In the genomic region with DNA sequence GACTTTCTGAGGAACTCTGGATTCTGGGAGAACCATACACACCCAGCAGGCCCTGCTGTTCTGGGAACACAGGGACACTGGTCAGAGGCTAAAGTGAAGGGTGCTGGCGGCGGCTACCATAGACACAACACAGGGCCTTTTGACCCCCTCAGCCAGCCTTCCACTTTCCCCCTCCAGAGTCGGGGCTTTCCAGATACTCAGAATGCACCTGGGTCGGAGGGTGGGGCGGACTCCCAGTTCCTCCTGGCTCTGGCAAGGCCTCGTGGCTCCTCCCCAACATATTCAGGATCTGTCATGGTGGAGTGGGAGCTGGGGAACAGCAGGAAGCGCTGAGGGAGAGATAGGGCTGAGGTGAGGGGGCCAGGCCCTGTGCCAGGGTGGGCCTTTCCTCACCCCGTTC, we compare ENCODE assay signal across 20 mouse cellular contexts. TPM values are rescaled to one million over a fixed set of nuclear protein-coding genes. Genes with fewer than 3 reads are reported as not detected.
DNase-seq lines count a peak whose midpoint lies in the region; ATAC-seq and TF ChIP-seq lines count a peak whose summit lies in the region.
"Had no signal": no experiment of that assay in that cellular context is flagged by ENCODE, and none has a peak within 500 bp of the region (broad histone marks: within the 10 kb centered on the region; RNA-seq: fewer than 3 reads in every experiment).

No protein-coding gene starts in this region.

- H3K9ac ChIP-seq in hindbrain, embryonic 13.5 days, result no peak overlapping the region
- no peak overlapping the region for H3K9ac ChIP-seq in midbrain, embryonic 11.5 days (ENCODE audit: low read length)
- H3K9ac ChIP-seq in midbrain, embryonic 16.5 days (ENCODE audit: low read depth, low read length), result no peak overlapping the region
- H3K9ac ChIP-seq in CH12.LX (ENCODE audit: insufficient read depth, low read depth), result no peak overlapping the region
- H3K9ac ChIP-seq in liver, embryonic 13.5 days, result peak overlapping the region; percentile 41; the same call in 1 of the 2 replicates
- H3K9ac ChIP-seq: embryonic facial prominence, embryonic 13.5 days; forebrain, embryonic 12.5 days; forebrain, postnatal 0 days; hindbrain, embryonic 14.5 days had no signal

- H3K36me3 ChIP-seq in hindbrain, embryonic 10.5 days, result no peaks in the 10 kb centered on the region
- H3K36me3 ChIP-seq in hindbrain, embryonic 13.5 days, result no peaks in the 10 kb centered on the region
- H3K36me3 ChIP-seq in midbrain, embryonic 11.5 days (ENCODE audit: control insufficient read depth, insufficient read depth, low read length), result no peaks in the 10 kb centered on the region
- H3K36me3 ChIP-seq in midbrain, embryonic 16.5 days (ENCODE audit: control insufficient read depth, insufficient read depth, low read length), result no peaks in the 10 kb centered on the region
- peaks cover 17 to 93% of the 10 kb centered on the region in 2 experiments for H3K36me3 ChIP-seq in CH12.LX (replicated peaks in 1 of 2; ENCODE audit: control insufficient read depth in 1 of 2, insufficient read depth in 1 of 2, low read length in 1 of 2)
- peaks cover 55% of the 10 kb centered on the region for H3K36me3 ChIP-seq in liver, embryonic 13.5 days
- H3K36me3 ChIP-seq: embryonic facial prominence, embryonic 13.5 days; forebrain, embryonic 12.5 days; heart, embryonic 10.5 days had no signal

- no peak overlapping the region for H3K4me3 ChIP-seq in hindbrain, embryonic 10.5 days
- no peak overlapping the region for H3K4me3 ChIP-seq in hindbrain, embryonic 13.5 days
- H3K4me3 ChIP-seq in midbrain, embryonic 11.5 days (ENCODE audit: low read depth, low read length), result no peak overlapping the region
- no peak overlapping the region for H3K4me3 ChIP-seq in midbrain, embryonic 16.5 days (ENCODE audit: low read depth, low read length)
- H3K4me3 ChIP-seq in CH12.LX (replicated peaks in 1 of 3; ENCODE audit: low read depth in 2 of 3, low read length in 2 of 3, poor library complexity in 1 of 3), result peak overlapping the region in 1 of 3 experiments; percentile 4
- H3K4me3 ChIP-seq in liver, embryonic 13.5 days (replicated peaks), result no peak overlapping the region
- H3K4me3 ChIP-seq: embryonic facial prominence, embryonic 13.5 days; forebrain, embryonic 12.5 days; heart, embryonic 10.5 days had no signal

- no peak for TF ChIP-seq CTCF in CH12.LX (conservative IDR thresholded peaks at IDR 0.05 in 1 of 2, IDR thresholded peaks at IDR 0.05 in 1 of 2; ENCODE audit: low read depth in 2 of 2, low read length in 2 of 2)

- TF ChIP-seq EP300 in CH12.LX (IDR thresholded peaks at IDR 0.05; ENCODE audit: low read length), result peak; percentile 83

- 0 out of 2 replicates have a peak, but pooled peaks have one; percentile 0 for TF ChIP-seq POLR2A in CH12.LX (IDR thresholded peaks at IDR 0.05; ENCODE audit: low read depth, low read length)

- H3K4me2 ChIP-seq in hindbrain, embryonic 13.5 days, result no peak overlapping the region
- no peak overlapping the region for H3K4me2 ChIP-seq in midbrain, embryonic 11.5 days
- no peak overlapping the region for H3K4me2 ChIP-seq in midbrain, embryonic 16.5 days (ENCODE audit: low read length)
- H3K4me2 ChIP-seq in CH12.LX (ENCODE audit: insufficient read depth, low read depth, poor library complexity, severe bottlenecking), result peak overlapping the region; percentile 80
- H3K4me2 ChIP-seq in liver, embryonic 13.5 days, result no peak overlapping the region
- H3K4me2 ChIP-seq: embryonic facial prominence, embryonic 13.5 days; forebrain, embryonic 12.5 days; hindbrain, embryonic 14.5 days had no signal

- no peak for TF ChIP-seq RAD21 in CH12.LX (IDR thresholded peaks at IDR 0.05; ENCODE audit: low read depth, low read length)

- peaks cover 35% of the 10 kb centered on the region for H3K4me1 ChIP-seq in hindbrain, embryonic 10.5 days (replicated peaks)
- peaks cover 11% of the 10 kb centered on the region; the same call in 1 of the 2 replicates for H3K4me1 ChIP-seq in hindbrain, embryonic 13.5 days (replicated peaks)
- H3K4me1 ChIP-seq in midbrain, embryonic 11.5 days (ENCODE audit: control insufficient read depth, insufficient read depth, low read length), result no peaks in the 10 kb centered on the region
- H3K4me1 ChIP-seq in midbrain, embryonic 16.5 days (ENCODE audit: control insufficient read depth, insufficient read depth, low read length), result no peaks in the 10 kb centered on the region
- peaks cover 73 to 96% of the 10 kb centered on the region in 2 experiments for H3K4me1 ChIP-seq in CH12.LX (ENCODE audit: control insufficient read depth in 1 of 2, insufficient read depth in 2 of 2)
- peaks cover 98% of the 10 kb centered on the region for H3K4me1 ChIP-seq in liver, embryonic 13.5 days (replicated peaks)
- H3K4me1 ChIP-seq: embryonic facial prominence, embryonic 13.5 days had no signal

- H3K27ac ChIP-seq in hindbrain, embryonic 10.5 days, result peak overlapping the region; percentile 53; the same call in 1 of the 2 replicates
- H3K27ac ChIP-seq in hindbrain, embryonic 13.5 days, result no peak overlapping the region
- H3K27ac ChIP-seq in midbrain, embryonic 11.5 days (ENCODE audit: low read depth, low read length), result no peak overlapping the region
- no peak overlapping the region for H3K27ac ChIP-seq in midbrain, embryonic 16.5 days (ENCODE audit: low read length)
- H3K27ac ChIP-seq in CH12.LX (ENCODE audit: insufficient read depth, low read depth), result peak overlapping the region; percentile 12; the same call in 1 of the 2 replicates
- H3K27ac ChIP-seq in liver, embryonic 13.5 days, result peak overlapping the region; percentile 66
- H3K27ac ChIP-seq: embryonic facial prominence, embryonic 13.5 days; forebrain, embryonic 12.5 days; heart, embryonic 10.5 days; hindbrain, embryonic 14.5 days had no signal

- in situ Hi-C loops in CH12.LX (cut with MboI; ENCODE audit: low pct_ligation_motif_present, low pct_unique_long_range_greater_than_20kb, low sequenced_read_pairs), result no loop called here

- no peak for DNase-seq in hindbrain, embryonic 10.5 days (ENCODE audit: low spot score)
- DNase-seq in midbrain, embryonic 11.5 days (ENCODE audit: low spot score, missing footprints), result peak; percentile 60
- DNase-seq in CH12.LX (ENCODE audit: extremely low read depth), result no peak
- DNase-seq in liver, embryonic 13.5 days, result no peak
- no peak for DNase-seq in ovary, adult 18-20 months (ENCODE audit: low spot score)
- DNase-seq in urinary bladder, postnatal 4 days (ENCODE audit: low spot score in 2 of 2), result no peak
- DNase-seq: adrenal gland, postnatal 14 days; cerebellum, adult 11-12 months; cerebellum, adult 9-10 months; cerebellum, postnatal 25 days; forebrain, postnatal 0 days; gastrocnemius, postnatal 25 days; heart, postnatal 4 days had no signal

- H3K27me3 ChIP-seq in hindbrain, embryonic 10.5 days (ENCODE audit: insufficient read depth, poor library complexity, severe bottlenecking), result peaks cover 31% of the 10 kb centered on the region
- no peaks in the 10 kb centered on the region for H3K27me3 ChIP-seq in hindbrain, embryonic 13.5 days
- no peaks in the 10 kb centered on the region for H3K27me3 ChIP-seq in midbrain, embryonic 11.5 days (ENCODE audit: control insufficient read depth, insufficient read depth, low read length)
- H3K27me3 ChIP-seq in midbrain, embryonic 16.5 days (ENCODE audit: control insufficient read depth, insufficient read depth, low read depth, low read length), result no peaks in the 10 kb centered on the region
- H3K27me3 ChIP-seq in CH12.LX (replicated peaks), result no peaks in the 10 kb centered on the region
- H3K27me3 ChIP-seq in liver, embryonic 13.5 days, result peaks cover 32% of the 10 kb centered on the region

- H3K79me2 ChIP-seq in CH12.LX (replicated peaks; ENCODE audit: control insufficient read depth, extremely low read depth, insufficient read depth, poor library complexity, severe bottlenecking), result peaks cover 30% of the 10 kb centered on the region

- dilution Hi-C loops in CH12.LX (cut with MboI; ENCODE audit: extremely low pct_ligation_motif_present, extremely low pct_unique_long_range_greater_than_20kb, low sequenced_read_pairs), result no loop called here

- no peak for ATAC-seq in hindbrain, embryonic 13.5 days (ENCODE audit: low FRiP score)
- no peak for ATAC-seq in midbrain, embryonic 11.5 days (ENCODE audit: low FRiP score)
- ATAC-seq in midbrain, embryonic 16.5 days, result no peak
- no peak for ATAC-seq in liver, embryonic 13.5 days (ENCODE audit: low read depth)
- ATAC-seq: activated CD4-positive, CD25-positive, alpha-beta regulatory T cell, adult 4 months; forebrain, postnatal 0 days had no signal

- H3K9me3 ChIP-seq in hindbrain, embryonic 10.5 days, result no peaks in the 10 kb centered on the region
- no peaks in the 10 kb centered on the region for H3K9me3 ChIP-seq in hindbrain, embryonic 13.5 days
- H3K9me3 ChIP-seq in midbrain, embryonic 11.5 days (ENCODE audit: control insufficient read depth, low read length), result no peaks in the 10 kb centered on the region
- no peaks in the 10 kb centered on the region for H3K9me3 ChIP-seq in midbrain, embryonic 16.5 days (replicated peaks; ENCODE audit: control insufficient read depth, low read length, poor library complexity, severe bottlenecking)
- no peaks in the 10 kb centered on the region for H3K9me3 ChIP-seq in CH12.LX (replicated peaks; ENCODE audit: low read length)
- no peaks in the 10 kb centered on the region for H3K9me3 ChIP-seq in liver, embryonic 13.5 days (replicated peaks)
- H3K9me3 ChIP-seq: embryonic facial prominence, embryonic 13.5 days; forebrain, embryonic 12.5 days; heart, embryonic 10.5 days had no signal

- 81% methylated on average over 8 of the region's 8 CpGs for WGBS in hindbrain, embryonic 10.5 days
- WGBS in hindbrain, embryonic 13.5 days, result 78% methylated on average over 8 of the region's 8 CpGs
- 76% methylated on average over 8 of the region's 8 CpGs for whole genome bisulfite sequencing in midbrain, embryonic 11.5 days
- WGBS in midbrain, embryonic 16.5 days, result 91% methylated on average over 8 of the region's 8 CpGs
- 55% methylated on average over 8 of the region's 8 CpGs for WGBS in liver, embryonic 13.5 days (ENCODE audit: insufficient replicate concordance)

TF ChIP-seq in CH12.LX, 34 proteins besides CTCF, POLR2A, EP300 and RAD21 (continues in another document):
- TF ChIP-seq PAX5 (IDR thresholded peaks at IDR 0.05; ENCODE audit: low read length) (no peak), MAX (IDR thresholded peaks at IDR 0.05; ENCODE audit: low read length) (no peak; the same call in 1 of the 2 replicates), POLR2AphosphoS2 (IDR thresholded peaks at IDR 0.05; ENCODE audit: low read depth, low read length) (no peak; the same call in 1 of the 2 replicates), CHD2 (IDR thresholded peaks at IDR 0.05; ENCODE audit: low read length) (0 out of 2 replicates have a peak, but pooled peaks have one; percentile 40)

RNA-seq across cellular contexts. Expression of gene Cbfa2t3, which starts 6.8 kb away (rescaled TPM):
- polyA plus RNA-seq in hindbrain, embryonic 10.5 days (2016; fragmentation: Nextera tagmentation; extraction: Ambion mirVana), result 2.2 and 5.4 TPM in 2 replicates
- 27.2 and 30.2 TPM in 2 replicates for polyA plus RNA-seq in hindbrain, embryonic 13.5 days (2015; fragmentation: Nextera tagmentation; extraction: Ambion mirVana)
- polyA plus RNA-seq in midbrain, embryonic 11.5 days (2014; fragmentation: Nextera tagmentation; extraction: Ambion mirVana), result 6.1 and 6.4 TPM in 2 replicates
- polyA plus RNA-seq in midbrain, embryonic 16.5 days (2015; fragmentation: Nextera tagmentation; extraction: Ambion mirVana), result 17.7 and 17.9 TPM in 2 replicates
- total RNA-seq in CH12.LX (2012; rRNA removed), result 2.1 and 3.4 TPM in 2 replicates
- 0.43 and 0.47 TPM in 2 replicates for total RNA-seq in CH12.LX (2014; rRNA removed)
- 16.5 and 22.6 TPM in 2 replicates for polyA plus RNA-seq in CH12.LX (2012; ENCODE audit: insufficient read length, low read depth)
- polyA plus RNA-seq in liver, embryonic 13.5 days (2015; fragmentation: Nextera tagmentation; extraction: Ambion mirVana), result 4.5 and 5.7 TPM in 2 replicates

Comparison
In these comparisons a context has a peak if more than half of its experiments do, and no peak if none do; other contexts are left out.
1. H3K27ac ChIP-seq: peak in hindbrain, embryonic 10.5 days (single experiment), CH12.LX (single experiment) and liver, embryonic 13.5 days (single experiment); none in hindbrain, embryonic 13.5 days (single experiment), midbrain, embryonic 11.5 days (single experiment) and midbrain, embryonic 16.5 days (single experiment).